Mouse (Mus musculus): ENCODE measurements around the gene Spry2.

- TF ChIP-seq CTCF (IDR thresholded peaks at IDR 0.05) (no peak), EP300 (IDR thresholded peaks at IDR 0.05) (no peak)
These were observed 9.3 kb upstream of the Spry2 start for GRCm38 (mm10) chr14:105905935-105906334.
